Mouse (Mus musculus) hindbrain, postnatal 0 days (tissue): ENCODE measurements around the gene Prdx6. TPM values are rescaled to one million over a fixed set of nuclear protein-coding genes. Genes with fewer than 3 reads are reported as not detected.
"Not testable (repeated sequence)": the region's sequence is repeated elsewhere in the genome, so short reads cannot be mapped to it uniquely, and the experiment has no call there.

Experiments
- ATAC-seq: fragments of 200-750 bp; cut with Nextera tagmentation; 2 replicates; pipeline ENCODE4 v1.8.0; 2017; ENCODE audit warnings: mild to moderate bottlenecking, moderate TSS enrichment, moderate library complexity
- DNase-seq: peaks from one replicate; pipeline ENCODE4 v3.0.0-alpha.2; 2015; ENCODE audit warnings: low spot score
- H3K27ac ChIP-seq: fragments of 300-500 bp; sonication (generic); 2 replicates; pipeline ENCODE4 v1.5.1; 2014; ENCODE audit warnings: mild to moderate bottlenecking
- H3K27me3 ChIP-seq: fragments of 300-500 bp; sonication (generic); 2 replicates; pipeline ENCODE4 v1.6.1; 2014; ENCODE audit warnings: low read length, mixed read lengths; ENCODE audit not compliant: insufficient read depth
- H3K36me3 ChIP-seq: fragments of 300-500 bp; sonication (generic); 2 replicates; pipeline ENCODE4 v1.6.1; 2014; ENCODE audit warnings: low read length, mixed read lengths; ENCODE audit not compliant: insufficient read depth
- H3K4me1 ChIP-seq: fragments of 300-500 bp; sonication (generic); 2 replicates; pipeline ENCODE4 v1.6.1; 2014; ENCODE audit warnings: antibody characterized with exemption, low read length, mixed read lengths; ENCODE audit not compliant: insufficient read depth
- H3K4me2 ChIP-seq: fragments of 300-500 bp; sonication (generic); 2 replicates; pipeline ENCODE4 v1.6.1; 2014; ENCODE audit warnings: low read depth, mild to moderate bottlenecking, low read length, moderate library complexity, mixed read lengths
- H3K4me3 ChIP-seq: fragments of 300-500 bp; sonication (generic); 2 replicates; pipeline ENCODE4 v1.5.1; 2014; ENCODE audit warnings: low read length
- H3K9ac ChIP-seq: fragments of 300-500 bp; sonication (generic); replicated peaks from 2 replicates; pipeline ENCODE4 v1.6.1; 2014; ENCODE audit warnings: mild to moderate bottlenecking, low read length, moderate library complexity, mixed read lengths
- H3K9me3 ChIP-seq: fragments of 300-500 bp; sonication (generic); 2 replicates; pipeline ENCODE4 v1.6.1; 2016; ENCODE audit warnings: low read length, mixed read lengths
- CTCF ChIP-seq: IDR thresholded peaks from 2 replicates; pipeline ENCODE4 v1.5.1; 2016; ENCODE audit warnings: antibody characterized with exemption, control low read depth, low read depth
- WGBS: fragments of 180-500 bp; shearing (Covaris S2); extraction: QIAGEN DNeasy Blood & Tissue Kit; methylation state at CpG from one replicate; pipeline ENCODE4 v1.1.7; 2014; 5-methylcytosine and 5-hydroxymethylcytosine counted together
- polyA plus RNA-seq: library from polyadenylated mRNA; unstranded; fragments of >200 nt; fragmentation: Nextera tagmentation; extraction: Ambion mirVana; gene quantifications from 2 replicates; pipeline ENCODE4 v1.2.1, GENCODE M21; 2015
- total RNA-seq: library from RNA; depleted of rRNA; stranded (reverse); fragments of >200 nt; gene quantifications from 2 replicates; pipeline ENCODE4 v1.2.3, GENCODE M21; 2014; rRNA removed

Gene Prdx6
- total and polyA plus RNA-seq, 2 experiments from 2014 or later, result 129 to 223 TPM

GRCm38 (mm10) chr1:161214465-161214864 lies 36.6 kb downstream of the Prdx6 start:
- ATAC-seq, result no peak
- Histone ChIP-seq H3K4me2 (no peak overlapping the region), H3K36me3 (no peaks in the 10 kb centered on the region), H3K4me1 (no peaks in the 10 kb centered on the region), H3K27ac (no peak overlapping the region), H3K4me3 (no peak overlapping the region), H3K9ac (no peak overlapping the region), H3K9me3 (no peaks in the 10 kb centered on the region), H3K27me3 (no peaks in the 10 kb centered on the region)
- WGBS, result 32% methylated on average over 4 of the region's 4 CpGs
- no peak for DNase-seq
- TF ChIP-seq CTCF, result peak; percentile 41

GRCm38 (mm10) chr1:161199856-161200255 lies 51.2 kb downstream of the Prdx6 start:
- Histone ChIP-seq H3K4me1 (no peaks in the 10 kb centered on the region), H3K9me3 (no peaks in the 10 kb centered on the region), H3K36me3 (no peaks in the 10 kb centered on the region), H3K9ac (no peak overlapping the region), H3K4me2 (no peak overlapping the region), H3K27me3 (no peaks in the 10 kb centered on the region), H3K4me3 (no peak overlapping the region), H3K27ac (no peak overlapping the region)
- DNase-seq (no peak), ATAC-seq (no peak)
- WGBS, result 82% methylated on average over 5 of the region's 5 CpGs
- TF ChIP-seq CTCF, result no peak

DNA sequence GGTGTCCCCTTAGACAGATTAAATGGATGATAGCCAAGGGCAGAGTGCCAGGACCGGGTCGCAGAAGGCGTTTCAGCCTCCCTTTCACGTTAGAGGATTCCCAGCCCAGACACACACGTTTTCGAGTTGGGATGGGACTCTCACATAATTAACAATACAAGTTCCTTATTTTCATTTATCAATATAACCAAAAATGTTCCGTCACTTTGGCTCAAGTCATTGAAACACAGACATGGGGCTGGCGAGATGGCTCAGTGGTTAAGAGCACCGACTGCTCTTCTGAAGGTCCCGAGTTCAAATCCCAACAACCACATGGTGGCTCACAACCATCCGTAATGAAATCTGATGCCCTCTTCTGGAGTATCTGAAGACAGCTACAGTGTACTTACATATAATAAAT lies 54.7 kb downstream of the Prdx6 start:
- not testable (repeated sequence) for DNase-seq, ATAC-seq, H3K9ac ChIP-seq, H3K9me3 ChIP-seq, H3K4me1 ChIP-seq, H3K27me3 ChIP-seq, H3K36me3 ChIP-seq
- H3K4me2 ChIP-seq, result peak overlapping the region; percentile 63
- peak overlapping the region; percentile 41; the same call in 1 of the 2 replicates for H3K27ac ChIP-seq
- H3K4me3 ChIP-seq, result peak overlapping the region; percentile 39
- WGBS, result 32% methylated on average over 11 of the region's 11 CpGs

DNA sequence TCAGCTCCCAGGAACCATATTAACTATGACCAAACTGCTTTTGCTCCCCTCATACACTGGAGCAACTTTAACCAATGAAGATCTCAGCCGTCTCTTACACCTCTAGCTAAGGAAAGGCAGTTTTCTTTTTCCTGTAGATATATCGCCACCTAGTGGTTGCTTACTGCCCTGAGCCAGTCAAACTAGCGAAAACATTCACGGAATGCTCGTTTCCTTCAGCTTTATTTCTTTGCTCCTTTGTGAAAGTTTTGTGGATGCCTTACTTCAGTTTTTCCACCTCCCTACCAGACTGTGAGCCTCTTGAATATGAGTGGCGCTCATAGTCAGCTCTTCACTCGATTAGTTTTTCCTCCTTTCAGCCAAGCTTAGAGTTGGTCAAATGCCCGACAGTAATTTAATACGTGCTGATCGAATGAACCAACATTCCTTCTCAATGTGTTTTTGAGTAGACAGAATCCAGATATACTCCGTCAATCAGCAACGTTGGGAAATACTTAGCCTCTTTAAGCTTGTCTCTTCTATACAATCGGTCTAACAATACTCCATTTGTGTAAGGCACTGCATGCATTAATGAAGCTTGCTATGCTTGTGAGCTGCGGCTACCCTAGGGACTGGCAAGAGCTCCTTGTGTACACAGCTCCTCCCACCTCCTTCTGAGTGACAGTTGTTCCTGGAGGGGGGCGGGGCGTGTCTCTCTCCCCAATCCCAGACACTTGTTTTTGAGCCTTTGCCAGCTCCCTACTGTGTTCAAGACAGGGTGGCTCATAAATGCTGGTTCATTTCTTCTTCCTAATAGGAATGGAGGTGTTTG lies 55.3 kb downstream of the Prdx6 start:
- Histone ChIP-seq H3K9me3 (no peaks in the 10 kb centered on the region), H3K36me3 (no peaks in the 10 kb centered on the region), H3K4me3 (peak overlapping the region; percentile 39), H3K9ac (no peak overlapping the region), H3K4me1 (no peaks in the 10 kb centered on the region), H3K27ac (peak overlapping the region; percentile 41), H3K4me2 (peak overlapping the region; percentile 63), H3K27me3 (no peaks in the 10 kb centered on the region)
- peak; percentile 92 for TF ChIP-seq CTCF
- DNase-seq (peak; percentile 94), ATAC-seq (peak; percentile 95)
- WGBS, result under 1% methylated on average over 16 of the region's 16 CpGs

DNA sequence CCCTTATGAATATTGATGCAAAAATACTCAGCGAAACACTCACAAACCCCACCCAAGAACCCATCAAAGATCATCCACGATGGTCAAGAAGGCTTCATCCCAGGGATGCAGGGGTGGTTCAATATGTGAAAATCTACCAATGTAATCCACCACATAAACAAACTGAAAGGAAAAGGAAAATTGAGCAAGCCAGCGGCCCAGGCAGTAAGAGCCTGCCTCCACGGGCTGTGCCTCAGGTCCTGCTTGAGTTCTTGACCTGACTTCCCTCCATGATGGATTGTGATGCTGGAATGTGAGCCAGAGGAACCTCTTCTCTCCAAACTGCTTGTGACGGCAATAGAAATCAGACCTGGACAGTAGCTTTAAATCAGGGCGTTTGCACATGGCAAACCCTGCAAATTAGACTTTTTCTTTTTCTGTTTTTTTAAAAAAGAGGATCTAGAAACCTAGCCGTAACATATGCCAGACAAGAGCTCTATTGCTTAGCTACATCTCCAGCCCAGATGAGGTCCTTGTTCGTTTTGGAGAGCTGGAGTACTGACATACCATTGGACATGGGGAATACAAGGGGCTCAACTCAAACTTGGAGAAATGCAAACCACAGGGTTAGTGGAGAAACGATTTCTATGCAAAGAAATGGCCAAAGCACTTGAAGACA lies 60.6 kb downstream of the Prdx6 start:
- Histone ChIP-seq H3K9me3 (no peaks in the 10 kb centered on the region), H3K4me2 (no peak overlapping the region), H3K36me3 (no peaks in the 10 kb centered on the region), H3K4me1 (no peaks in the 10 kb centered on the region), H3K27me3 (no peaks in the 10 kb centered on the region), H3K9ac (no peak overlapping the region), H3K4me3 (no peak overlapping the region), H3K27ac (no peak overlapping the region)
- 81% methylated on average over 9 of the region's 9 CpGs for WGBS
- no peak for ATAC-seq
- no peak for TF ChIP-seq CTCF
- no peak for DNase-seq

Other genes with a start within 250 kb of the Prdx6 start
- 24.4 and 85.1 TPM in 2 replicates for gene Zbtb37, start 216.4 kb downstream of the Prdx6 start, total RNA-seq
- gene Zbtb37, start 216.4 kb downstream of the Prdx6 start, polyA plus RNA-seq, result 8.4 and 9.6 TPM in 2 replicates
- 19.2 and 21.4 TPM in 2 replicates for gene Dars2, start 180.6 kb downstream of the Prdx6 start, total RNA-seq
- gene Dars2, start 180.6 kb downstream of the Prdx6 start, polyA plus RNA-seq, result 24.8 and 26.0 TPM in 2 replicates
- gene Cenpl, start 180.5 kb downstream of the Prdx6 start, total RNA-seq, result 1.0 and 1.2 TPM in 2 replicates
- gene Cenpl, start 180.5 kb downstream of the Prdx6 start, polyA plus RNA-seq, result 6.8 and 7.5 TPM in 2 replicates
- 15.1 and 23.3 TPM in 2 replicates for gene Klhl20, start 119.7 kb downstream of the Prdx6 start, total RNA-seq
- gene Klhl20, start 119.7 kb downstream of the Prdx6 start, polyA plus RNA-seq, result 15.0 and 15.4 TPM in 2 replicates
- 16.0 and 19.2 TPM in 2 replicates for gene Ankrd45, start 108.5 kb downstream of the Prdx6 start, total RNA-seq
- 24.1 and 24.2 TPM in 2 replicates for gene Ankrd45, start 108.5 kb downstream of the Prdx6 start, polyA plus RNA-seq
- gene Tex50, start 91.9 kb downstream of the Prdx6 start, total RNA-seq, result not detected in 2 replicates
- gene Tex50, start 91.9 kb downstream of the Prdx6 start, polyA plus RNA-seq, result 0.25 and 0.37 TPM in 2 replicates
- gene Tnfsf4, start 144.2 kb upstream of the Prdx6 start, total RNA-seq, result not detected in 2 replicates
- not detected in 2 replicates for gene Tnfsf4, start 144.2 kb upstream of the Prdx6 start, polyA plus RNA-seq
- 0.05 TPM in 1 of 2 replicates, not detected in the other for gene Tnfsf18, start 243.4 kb upstream of the Prdx6 start, total RNA-seq
- gene Tnfsf18, start 243.4 kb upstream of the Prdx6 start, polyA plus RNA-seq, result not detected in 2 replicates